Mouse (Mus musculus) thymus, adult 18-20 months (tissue): ENCODE data around the gene Myh9.

Source experiments
- DNase-seq, 2 experiments: peaks; one replicate each; pipeline ENCODE4 v3.0.0; 2022; ENCODE audit warnings: mixed read lengths in 2 of 2

Gene Myh9

DNA sequence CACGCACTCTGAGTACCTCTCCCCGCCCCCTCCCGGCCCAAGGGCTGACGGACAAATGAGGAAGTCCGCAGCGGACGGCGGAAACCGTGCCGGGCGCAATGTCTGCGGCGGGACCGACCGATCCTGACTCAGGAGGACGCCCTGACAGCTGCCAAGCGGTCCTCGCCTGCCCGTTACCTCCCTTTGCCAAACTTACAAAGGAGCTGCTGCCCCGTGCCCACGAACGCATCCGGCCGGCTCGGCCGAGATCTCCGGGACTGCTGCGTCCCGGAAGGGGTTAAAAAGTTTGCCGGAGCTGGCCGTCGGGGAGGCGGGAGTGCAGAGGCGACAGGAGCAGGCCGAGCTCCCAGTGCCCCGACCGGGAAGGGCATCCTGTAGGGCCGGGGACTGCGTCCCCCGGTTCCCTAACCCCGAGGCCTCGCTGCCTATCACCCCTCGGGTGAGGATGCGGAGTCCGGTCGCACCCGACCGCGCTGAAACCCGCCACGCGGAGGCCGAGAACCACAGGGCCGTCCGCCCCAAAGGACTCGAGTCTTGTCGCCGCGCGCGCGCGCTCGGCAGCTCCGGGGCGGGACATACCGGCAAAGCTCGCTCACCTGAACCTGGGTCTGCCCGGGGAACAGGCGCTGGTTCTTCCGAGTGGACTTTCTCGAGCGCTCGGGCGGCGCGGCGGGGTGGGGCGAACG lies 471 bp downstream of the Myh9 start:
- peak; percentile 53 to 69 for DNase-seq

DNA sequence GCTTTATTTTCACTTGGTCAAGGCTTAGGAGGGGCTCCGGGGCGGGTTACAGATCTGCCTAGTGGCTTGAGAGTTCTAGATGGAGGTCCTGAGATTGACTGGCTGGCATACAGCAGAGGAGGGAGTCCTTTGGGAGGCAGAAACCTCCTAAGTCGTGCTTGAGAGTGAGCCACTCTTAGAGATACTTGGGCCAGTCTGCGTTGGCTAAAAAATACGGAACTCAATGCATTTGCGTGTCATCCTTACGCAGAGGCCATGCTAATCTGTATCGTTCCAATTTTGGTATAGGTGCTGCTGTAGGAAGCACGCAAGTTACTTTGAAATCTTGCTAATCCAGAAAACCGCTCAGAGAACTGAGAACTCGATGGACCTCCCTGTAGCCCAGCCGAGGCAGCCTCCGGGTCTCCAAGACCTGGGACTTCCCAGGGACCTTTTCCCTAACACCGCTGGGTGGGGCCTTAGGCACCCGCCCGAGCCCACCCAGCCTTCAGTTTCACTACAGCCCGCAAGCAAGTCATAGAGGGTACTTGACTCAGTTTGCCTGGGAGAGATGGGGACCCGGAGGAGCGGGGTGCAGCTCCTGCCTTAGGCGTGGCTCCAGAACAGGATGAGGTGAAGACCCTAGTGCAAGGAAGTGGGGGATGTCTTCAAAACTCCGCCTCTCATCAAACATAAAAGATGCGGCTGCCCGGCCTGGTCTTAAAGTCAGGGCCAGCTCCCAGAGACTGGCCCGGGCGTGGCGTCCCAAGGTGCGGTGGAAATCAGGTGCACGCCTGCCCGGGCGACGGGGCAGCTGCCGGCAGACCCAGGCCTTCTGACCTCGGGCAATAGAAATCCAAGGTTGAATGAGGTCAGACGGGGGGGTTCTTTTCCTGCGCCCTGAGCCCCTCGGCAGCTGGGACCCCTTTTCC lies 1.3 kb downstream of the Myh9 start:
- DNase-seq = peak in 1 of 2 experiments; percentile 58

DNA sequence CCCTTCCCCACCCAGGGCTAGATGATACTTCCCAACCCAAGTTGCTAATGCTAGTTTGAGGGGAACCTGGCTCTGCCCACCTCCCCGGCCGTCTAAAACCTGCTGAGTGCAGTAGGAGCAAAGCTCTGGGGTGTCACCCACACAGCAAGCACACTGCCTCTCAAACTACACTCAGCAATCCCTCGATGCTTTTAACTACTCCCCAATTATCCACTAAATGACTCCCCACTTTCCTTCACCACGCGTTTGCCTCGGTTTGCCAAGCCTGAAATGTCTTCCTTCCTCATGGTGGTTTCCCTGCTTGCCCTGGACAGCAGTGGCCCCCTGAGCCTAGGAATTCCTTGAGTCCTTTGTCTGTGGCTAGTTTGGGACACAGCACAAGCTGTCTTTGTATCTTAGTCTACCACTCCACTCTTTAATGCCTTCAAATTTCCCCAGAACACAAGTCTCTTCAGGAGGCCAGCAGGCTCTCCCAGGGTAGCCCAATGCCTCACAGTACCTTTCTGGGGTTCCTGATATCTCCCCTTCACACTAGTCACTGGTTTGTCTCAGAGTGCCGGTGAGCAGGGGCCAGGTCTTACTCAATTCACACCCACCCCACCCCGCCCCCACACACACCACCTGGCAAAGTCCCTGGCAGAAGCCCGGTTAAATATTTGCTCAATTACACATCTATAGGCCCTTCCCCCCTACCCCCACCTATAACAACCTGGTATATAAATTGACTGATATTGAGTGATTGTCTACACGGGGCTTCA lies 2.3 kb downstream of the Myh9 start:
- DNase-seq = peak in 1 of 2 experiments; percentile 27

DNA sequence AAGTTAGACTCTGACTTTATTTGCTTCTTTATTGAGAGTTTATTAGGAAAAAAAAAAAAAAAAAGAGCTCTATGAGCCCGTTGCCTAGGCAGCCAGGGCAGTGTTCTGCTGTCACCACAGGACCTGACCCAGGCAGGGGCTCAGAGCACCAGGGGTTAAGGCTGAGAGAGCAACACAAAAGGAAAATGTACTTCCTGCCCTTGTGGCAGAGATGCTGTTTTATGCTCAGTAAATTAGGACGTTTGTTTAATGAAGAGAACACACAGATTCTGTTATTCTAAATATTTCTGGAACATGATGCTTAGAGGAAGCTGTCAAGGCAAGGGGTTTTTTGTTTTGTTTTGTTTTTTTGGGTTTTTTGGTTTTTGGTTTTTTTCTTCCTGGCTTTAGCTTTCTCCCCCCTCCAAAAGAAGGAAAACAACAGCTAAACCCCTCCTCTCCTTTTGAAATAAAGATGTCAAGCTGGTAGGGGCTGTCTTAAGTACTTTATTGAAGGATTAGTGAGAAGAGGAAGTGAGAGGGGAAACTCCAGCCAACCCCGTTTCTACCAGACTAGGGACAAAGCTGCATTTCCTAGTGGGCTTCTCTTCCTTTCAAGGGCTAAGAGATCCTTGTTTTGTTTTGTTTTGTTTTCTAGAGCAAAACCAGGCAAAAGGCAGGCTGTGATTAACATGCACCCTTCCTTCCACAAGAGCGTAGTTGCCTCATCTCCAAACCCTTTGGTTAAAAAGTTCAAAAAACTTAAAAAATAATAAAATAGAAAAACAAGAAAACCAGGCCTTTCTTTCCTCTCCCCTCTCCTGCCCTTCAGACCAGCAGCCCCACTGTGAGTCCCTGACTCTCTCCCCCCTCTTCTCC lies 3.2 kb downstream of the Myh9 start:
- DNase-seq = peak in 1 of 2 experiments; percentile 60

DNA sequence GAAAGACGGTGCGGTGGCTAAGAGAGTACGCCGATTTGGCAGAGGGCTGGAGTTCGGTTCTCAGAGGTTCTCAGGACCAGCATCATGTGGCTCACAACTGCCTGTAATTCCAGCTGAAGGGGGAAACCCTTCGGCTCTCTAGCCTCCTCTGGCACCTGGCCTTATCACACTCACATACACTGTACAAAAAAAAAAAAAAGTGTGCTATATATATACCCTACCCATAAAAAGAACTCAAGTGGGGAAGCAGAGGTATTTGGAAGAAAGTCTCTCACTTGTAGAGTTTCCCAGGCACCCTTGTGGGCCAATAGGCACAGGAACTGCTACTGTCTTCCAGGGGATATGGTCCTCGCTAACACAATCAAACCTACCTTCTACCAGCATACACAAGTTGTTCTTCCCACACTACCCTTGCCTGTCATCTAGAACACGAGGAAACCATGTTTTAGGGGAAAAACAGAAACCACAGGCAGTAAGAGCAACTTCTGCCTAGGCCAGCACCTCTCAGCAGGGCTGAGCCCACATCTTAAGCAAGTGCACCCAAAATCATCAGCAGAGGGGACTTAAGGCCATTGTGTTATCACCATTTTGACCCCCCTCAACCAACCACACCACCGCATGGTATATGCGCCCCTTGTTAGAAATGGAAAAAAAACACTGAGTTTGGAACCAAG lies 4.4 kb downstream of the Myh9 start:
- no peak for DNase-seq

DNA sequence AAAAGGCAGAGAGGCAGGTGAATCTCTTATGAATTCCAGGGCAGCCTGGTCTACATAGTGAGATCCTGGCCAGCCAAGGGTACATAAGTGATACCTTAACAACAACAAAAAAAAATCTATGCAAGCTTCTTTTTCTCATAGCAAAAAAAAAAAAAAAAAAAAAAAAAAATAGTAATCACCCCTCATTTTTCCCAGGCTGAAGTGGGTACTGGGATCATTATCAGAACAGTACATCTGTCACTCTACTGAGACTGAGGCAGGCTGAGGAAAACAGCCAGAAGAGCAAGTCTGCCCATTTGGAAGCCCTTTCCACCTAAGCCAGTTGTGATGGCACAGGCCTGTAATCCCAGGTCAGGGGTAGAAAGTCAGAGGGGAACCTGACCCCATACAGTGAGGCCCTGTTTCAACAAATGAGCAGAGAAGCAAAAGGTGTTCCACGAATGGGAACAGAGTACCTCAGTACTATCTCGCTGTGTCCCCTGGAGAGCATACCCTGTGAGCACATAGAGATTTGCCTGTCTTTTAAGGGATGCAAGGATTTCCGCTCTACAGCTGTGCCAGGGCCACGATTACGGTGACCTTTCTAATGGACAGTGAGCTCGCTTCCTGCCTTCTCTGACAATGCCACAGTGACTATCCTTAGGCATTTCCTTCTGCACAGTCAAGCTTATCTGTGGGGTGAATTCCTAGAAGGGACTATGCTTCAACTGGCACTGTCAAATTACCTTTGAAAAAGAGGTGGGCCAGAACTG lies 5.1 kb downstream of the Myh9 start:
- no peak for DNase-seq

DNA sequence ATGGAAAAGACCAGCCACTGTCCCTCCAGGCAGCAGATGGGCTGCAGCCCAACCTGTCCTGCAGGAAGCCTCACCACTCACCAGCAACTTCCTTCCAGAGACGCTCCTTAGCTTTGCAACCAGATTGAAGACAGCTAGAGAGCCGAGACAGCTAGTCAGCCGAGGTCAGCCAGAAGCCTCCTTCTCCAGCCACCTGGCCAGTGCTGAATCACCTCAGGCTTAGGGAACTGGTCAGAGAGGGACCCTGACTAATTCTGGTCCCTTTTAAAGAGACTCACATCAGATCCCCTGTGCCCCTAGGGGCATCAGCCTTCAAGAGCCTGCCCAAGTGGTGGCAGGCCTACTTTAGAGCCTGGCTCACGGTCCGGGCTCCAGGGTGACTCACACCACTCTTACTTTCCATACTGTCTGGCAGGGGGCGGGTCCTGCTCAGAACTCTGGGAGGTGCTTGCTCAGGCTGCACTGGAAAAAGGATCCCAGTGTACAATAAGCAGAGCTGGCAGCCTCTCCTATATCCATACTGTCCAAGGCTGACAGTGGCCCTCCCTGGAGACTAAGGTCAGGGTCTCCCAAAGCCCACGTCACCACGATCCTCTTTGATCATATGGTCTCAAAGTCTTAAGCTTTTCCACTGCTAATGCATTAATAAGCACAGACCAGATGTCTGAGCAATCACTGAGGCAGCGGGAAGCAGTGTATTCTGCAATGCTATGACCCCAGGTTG lies 5.9 kb downstream of the Myh9 start:
- no peak for DNase-seq

DNA sequence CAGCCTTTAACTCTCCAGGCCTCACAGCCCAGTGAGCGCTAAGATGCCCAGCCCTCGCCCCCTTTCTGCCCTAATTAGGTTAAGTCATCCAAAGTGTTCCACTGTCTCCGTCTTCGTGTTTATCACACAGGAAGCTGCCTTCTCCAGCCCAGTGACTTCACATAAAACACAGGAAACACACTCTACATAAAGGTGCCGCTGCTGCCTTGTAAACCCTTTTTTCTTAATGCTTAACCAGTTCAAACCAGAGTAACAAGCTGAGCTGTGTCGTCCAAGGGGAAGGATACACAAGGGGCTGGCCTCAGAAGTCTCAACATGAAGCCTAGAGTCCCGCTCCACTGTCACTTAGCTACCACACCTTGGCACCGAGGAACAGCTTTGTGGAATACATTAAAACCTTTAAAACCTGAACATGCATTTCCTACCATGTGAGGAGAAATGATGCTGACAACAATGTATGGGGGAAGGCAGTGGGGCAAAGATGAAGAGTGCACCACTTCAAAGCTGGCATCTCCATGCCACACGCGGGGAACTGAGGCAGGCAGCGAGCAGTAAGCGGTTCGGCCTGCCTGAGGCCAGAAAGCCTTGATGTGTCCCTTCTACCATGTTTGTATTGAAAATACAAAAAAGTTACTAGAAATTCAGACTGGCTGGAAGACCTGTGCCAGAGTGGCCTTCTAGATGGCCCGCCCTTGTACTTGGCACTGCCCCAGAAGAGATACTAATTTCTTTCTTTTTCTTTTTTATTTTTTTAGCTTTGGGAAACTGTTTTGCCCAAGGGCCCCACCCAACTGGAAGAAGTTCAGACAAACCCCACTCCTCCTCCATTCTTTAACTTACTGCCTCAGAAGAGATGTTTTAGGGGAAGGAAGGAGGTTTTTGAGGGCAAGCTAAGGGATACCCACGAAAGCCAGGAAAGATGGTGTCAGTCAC lies 7.4 kb downstream of the Myh9 start:
- peak; percentile 47 to 77 for DNase-seq

DNA sequence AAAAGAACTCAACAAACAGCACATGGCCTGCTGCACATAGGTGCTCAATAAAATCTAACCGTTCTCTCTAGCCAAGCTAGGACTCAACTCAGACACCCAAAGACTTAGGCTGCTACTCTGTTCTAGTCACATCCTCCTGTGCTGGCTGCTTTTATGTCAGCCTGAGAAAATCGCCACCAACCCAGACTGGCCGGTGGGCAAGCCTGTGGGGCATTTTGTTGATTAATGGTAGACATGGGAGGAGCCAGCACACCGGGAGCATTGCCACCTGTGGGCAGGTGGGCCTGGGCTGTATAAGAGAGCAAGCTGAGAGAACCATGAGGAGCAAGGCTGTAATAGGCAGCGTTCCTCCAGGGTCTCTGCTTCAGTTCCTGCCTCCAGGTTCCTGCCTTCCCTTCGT lies 8.2 kb downstream of the Myh9 start:
- no peak for DNase-seq

DNA sequence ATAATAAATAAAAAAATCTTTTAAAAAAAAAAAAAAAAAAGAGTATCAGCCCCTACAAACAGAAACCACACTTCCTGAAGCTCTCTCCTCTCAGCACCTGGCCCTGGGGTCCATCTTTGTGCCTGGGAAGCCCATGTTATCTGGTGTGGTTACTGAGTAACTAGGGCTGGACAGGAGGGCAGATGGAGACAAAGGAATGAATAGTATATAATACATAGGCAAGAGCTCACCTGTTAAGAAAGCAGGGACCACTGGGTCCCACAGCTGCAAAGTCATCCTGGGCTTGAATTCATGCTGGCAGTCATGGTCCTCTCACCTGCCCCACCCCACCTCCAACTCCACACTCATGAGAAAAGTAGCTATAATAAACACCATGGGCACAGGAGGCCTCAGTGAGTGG lies 8.9 kb downstream of the Myh9 start:
- DNase-seq = no peak

DNA sequence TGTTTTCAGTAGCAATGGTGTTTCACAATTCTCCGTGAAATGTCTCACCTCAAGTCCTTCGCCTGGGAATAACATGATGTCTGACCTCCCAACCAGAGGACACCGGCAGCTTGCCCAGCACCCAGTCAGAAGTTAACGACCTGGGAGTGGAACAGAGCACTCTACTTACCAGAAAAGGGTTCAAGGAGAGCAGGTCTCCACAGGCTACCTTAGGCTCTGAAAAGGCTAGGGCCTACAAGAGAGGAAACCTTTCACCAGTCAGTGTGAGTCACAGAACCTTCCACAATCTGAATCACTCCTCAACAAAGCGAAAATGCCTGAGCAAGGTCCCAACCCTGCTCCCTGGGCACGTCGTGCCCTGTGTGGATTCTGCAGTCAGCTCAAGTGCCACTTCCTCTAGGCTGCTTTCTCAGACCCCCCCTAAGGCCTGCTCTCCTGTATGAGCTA lies 9.5 kb downstream of the Myh9 start:
- peak in 1 of 2 experiments; percentile 49 for DNase-seq

DNA sequence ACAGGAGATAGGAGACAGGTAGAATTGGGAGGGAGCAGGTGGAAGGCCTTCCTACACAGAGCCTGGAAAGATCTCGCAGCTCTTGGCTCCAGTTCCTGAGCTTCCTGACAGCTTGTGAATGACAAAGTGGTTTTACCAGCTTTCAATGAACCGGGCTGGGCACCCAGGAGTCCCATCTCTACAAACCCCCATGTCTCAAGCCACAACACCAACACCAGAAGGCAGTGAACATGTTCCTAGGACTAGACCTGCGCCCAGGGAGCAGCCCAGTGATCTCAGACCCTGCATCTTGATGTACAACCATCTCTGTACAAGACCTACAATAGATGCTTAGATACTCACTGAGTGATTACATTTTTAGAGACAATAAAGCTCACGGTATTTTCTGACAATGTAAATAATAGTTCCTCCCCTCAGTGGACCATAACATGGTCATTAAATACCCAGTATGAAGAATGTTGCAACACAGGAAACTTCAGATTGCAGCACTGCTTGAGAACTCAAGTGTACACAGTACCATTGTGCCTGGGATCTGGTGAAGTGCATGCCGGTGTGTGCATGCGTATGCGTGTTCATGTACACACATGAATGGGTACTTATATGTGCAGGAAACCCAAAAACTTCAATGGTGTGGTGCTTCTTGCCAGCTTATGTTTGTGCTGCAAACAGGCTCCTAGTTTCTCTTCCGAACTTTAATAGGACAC lies 10.1 kb downstream of the Myh9 start:
- no peak for DNase-seq

DNA sequence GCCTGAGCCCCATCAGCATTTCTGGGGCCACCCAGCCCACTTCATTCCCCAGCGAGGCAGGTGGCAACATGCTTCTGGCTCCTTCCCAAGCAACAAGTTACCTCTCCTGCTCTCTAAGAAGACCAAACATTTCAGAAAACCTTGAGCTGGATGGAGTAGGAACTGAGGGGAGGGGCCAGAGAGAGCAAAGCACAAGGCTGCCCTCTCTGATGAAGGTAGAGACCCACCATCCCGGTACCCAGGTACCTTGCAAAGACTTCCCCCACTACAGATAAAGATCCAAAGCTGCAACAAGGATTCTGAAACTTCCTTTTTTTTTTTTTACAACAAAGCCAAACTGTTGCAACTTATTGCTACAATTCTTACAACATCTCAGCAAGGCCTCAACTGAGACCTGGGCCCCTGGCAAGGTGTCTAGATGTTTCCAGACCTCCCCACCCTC lies 10.8 kb downstream of the Myh9 start:
- DNase-seq = no peak

DNA sequence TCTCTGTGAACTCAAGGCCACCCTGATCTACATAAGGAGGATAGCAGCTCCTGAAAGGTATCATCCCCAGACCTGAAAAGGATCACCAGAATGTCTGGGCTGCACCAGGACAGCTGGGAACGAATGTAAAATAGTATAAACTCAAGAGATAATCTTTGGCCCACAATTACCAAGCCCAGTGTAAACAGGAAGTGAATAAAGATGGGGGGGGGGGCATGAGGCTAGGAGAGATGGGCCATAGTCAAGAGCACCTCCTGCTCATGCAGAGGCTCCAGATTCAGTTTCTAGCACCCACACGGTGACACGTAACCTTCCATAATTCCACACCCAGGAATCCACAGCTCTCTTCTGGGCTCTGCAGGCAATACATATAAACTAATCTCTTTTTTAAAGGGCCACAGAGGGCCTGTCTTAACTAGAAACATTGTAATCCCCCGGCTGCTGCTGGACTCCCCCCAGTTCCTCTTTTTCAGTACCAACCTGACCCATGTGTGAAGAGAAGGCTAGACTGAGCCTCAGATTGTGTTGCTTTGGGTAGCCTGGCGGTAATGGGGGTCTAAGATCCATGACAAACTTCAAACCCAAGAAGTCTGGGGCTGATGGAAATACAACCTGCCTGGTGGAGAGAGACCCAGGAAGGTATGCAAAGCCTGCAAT lies 11.4 kb downstream of the Myh9 start:
- no peak for DNase-seq

DNA sequence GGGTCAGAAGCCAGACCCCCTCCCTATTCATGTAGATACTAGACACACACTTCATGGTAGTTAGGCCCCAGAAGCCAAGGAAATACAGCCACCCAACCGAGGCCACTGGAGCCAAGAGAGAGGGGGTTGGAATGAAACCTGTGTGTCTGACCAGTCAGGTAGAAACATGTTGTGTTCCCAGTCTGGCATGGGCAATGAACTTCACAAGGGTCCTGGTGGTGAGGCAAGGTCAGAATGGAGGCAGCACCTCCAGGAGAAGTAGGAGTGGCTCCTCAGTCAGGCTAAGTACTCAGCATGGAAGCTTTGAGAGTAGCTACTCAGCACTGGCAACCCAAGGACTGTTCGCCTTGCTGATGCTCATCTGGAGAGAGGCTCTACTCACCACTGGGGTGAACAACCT lies 12.4 kb downstream of the Myh9 start:
- DNase-seq = no peak

DNA sequence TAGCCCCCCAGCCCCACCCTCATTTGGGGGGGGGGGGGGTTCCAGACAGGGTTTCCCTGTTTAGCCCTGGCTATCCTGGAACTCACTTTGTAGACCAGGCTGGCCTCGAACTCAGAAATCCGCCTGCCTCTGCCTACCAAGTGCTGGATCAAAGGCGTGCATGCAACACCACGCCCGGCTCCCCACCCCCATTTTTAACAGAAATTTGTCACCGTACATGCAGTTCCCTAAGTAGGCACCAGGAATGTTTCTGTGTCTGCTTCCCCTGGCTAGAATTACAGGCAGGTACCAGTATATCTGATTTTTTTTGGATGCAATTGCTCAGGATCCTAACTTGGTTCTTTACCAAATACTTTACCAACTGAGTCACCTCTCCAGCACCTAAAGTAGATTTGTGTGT lies 13.1 kb downstream of the Myh9 start:
- DNase-seq = no peak

DNA sequence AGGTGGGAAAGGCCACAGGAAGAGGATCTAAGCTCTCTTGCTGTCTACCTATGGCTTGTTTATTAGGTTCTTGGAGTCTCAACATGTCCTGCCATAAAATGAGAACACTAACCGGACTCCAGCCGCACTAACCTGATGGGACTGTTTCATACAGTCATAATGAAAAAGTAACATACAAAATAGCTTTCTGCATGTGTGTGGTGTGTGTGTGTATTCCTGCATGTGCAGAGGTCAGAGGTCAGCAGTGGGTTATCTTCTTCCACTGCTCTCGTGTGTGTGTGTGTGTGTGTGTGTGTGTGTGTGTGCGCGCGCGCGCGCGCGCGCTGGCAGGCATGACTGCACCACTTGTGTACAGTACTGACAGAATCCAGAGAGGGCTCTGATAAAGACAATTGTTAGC lies 13.7 kb downstream of the Myh9 start:
- no peak for DNase-seq

DNA sequence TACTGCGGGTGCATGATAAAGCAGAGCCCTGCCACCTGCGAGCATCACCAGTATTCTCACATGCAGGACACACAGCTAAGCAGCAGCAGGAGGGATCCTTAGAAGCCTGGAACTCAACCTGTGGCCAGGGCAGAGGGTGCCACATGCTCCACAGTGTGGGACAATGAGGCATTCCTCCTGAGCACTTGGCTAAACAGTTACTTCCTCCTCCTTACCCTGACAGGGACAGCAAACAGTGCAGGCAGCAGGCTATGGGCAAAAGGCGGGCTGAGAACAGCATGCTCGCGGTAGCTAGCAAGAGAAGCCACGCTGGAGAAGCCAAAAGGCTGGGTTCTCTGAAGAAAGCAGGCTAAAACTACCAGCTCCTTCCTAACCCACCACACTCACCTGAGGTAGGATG lies 14.2 kb downstream of the Myh9 start:
- no peak for DNase-seq
